Mouse (Mus musculus) adrenal gland, postnatal 36 days (tissue): ENCODE measurements around the gene Ndufs8. TPM values are rescaled to one million over a fixed set of nuclear protein-coding genes. Genes with fewer than 3 reads are reported as not detected.

ENCODE experiments used
- DNase-seq, 2 experiments: peaks; one replicate each; pipeline ENCODE4 v3.0.0; 2021; ENCODE audit warnings: mixed read lengths in 1 of 2
- total RNA-seq, 2 experiments: library from RNA; stranded (reverse); gene quantifications; 2 replicates each; pipeline ENCODE4 v1.2.3; 2021

Gene Ndufs8
- total RNA-seq, 2 experiments from 2014 or later: 331 to 356 TPM

GRCm38 (mm10) chr19:3931716-3932115 lies 19.1 kb upstream of the Ndufs8 start:
- DNase-seq: no peak

- no peak for DNase-seq
Measured at GRCm38 (mm10) chr19:3930262-3931057, 17.9 kb upstream of the Ndufs8 start.

- DNase-seq: peak; percentile 98
Measured at GRCm38 (mm10) chr19:3929211-3929941, 16.8 kb upstream of the Ndufs8 start, which contains the start of gene Aldh3b1. Aldh3b1 (minus strand) TSS chr19:3929808.

- no peak for DNase-seq
Measured at GRCm38 (mm10) chr19:3928779-3929178, 16.2 kb upstream of the Ndufs8 start.

GRCm38 (mm10) chr19:3927989-3928388 lies 15.4 kb upstream of the Ndufs8 start:
- DNase-seq: no peak

- no peak for DNase-seq
Measured at GRCm38 (mm10) chr19:3926685-3927084, 14.1 kb upstream of the Ndufs8 start.

- no peak for DNase-seq
Measured at GRCm38 (mm10) chr19:3926279-3926678, 13.7 kb upstream of the Ndufs8 start.

GRCm38 (mm10) chr19:3925859-3926258 lies 13.3 kb upstream of the Ndufs8 start:
- DNase-seq: no peak

- no peak for DNase-seq
Measured at GRCm38 (mm10) chr19:3924868-3925267, 12.3 kb upstream of the Ndufs8 start.

GRCm38 (mm10) chr19:3924190-3924589 lies 11.6 kb upstream of the Ndufs8 start:
- DNase-seq: peak; percentile 73 to 75

- DNase-seq: no peak
Measured at GRCm38 (mm10) chr19:3923586-3923985, 11.0 kb upstream of the Ndufs8 start.

- no peak for DNase-seq
Measured at GRCm38 (mm10) chr19:3922661-3923371, 10.2 kb upstream of the Ndufs8 start.

- DNase-seq: peak in 1 of 2 experiments; percentile 50
Measured at GRCm38 (mm10) chr19:3919928-3920327, 7.4 kb upstream of the Ndufs8 start.

- peak in 1 of 2 experiments; percentile 51 for DNase-seq
Measured at GRCm38 (mm10) chr19:3916727-3917126, 4.2 kb upstream of the Ndufs8 start.

- DNase-seq: no peak
Measured at GRCm38 (mm10) chr19:3914535-3914934, 2.0 kb upstream of the Ndufs8 start.

- no peak for DNase-seq
Measured at GRCm38 (mm10) chr19:3913692-3914091, 1.1 kb upstream of the Ndufs8 start.

- DNase-seq: peak; percentile 64 to 68
Measured at GRCm38 (mm10) chr19:3910206-3910605, 2.4 kb downstream of the Ndufs8 start.

- no peak for DNase-seq
Measured at GRCm38 (mm10) chr19:3907876-3908660, 4.5 kb downstream of the Ndufs8 start.

- DNase-seq: peak; percentile 89 to 92
Measured at GRCm38 (mm10) chr19:3906795-3907786, 5.5 kb downstream of the Ndufs8 start, which contains the start of gene Tcirg1. Tcirg1 (minus strand) TSS chr19:3907133.

- DNase-seq: no peak
Measured at GRCm38 (mm10) chr19:3906326-3906725, 6.2 kb downstream of the Ndufs8 start.
